Mouse (Mus musculus): ENCODE results near the gene Atp2b1. TPM values are rescaled to one million over a fixed set of nuclear protein-coding genes. Genes with fewer than 3 reads are reported as not detected.

Gene Atp2b1
- total RNA-seq, 1 experiment: 66.8 TPM

GRCm38 (mm10) chr10:99027462-99027861 lies 113.3 kb downstream of the Atp2b1 start:
- in situ Hi-C loops (cut with MboI; ENCODE audit: low sequenced_read_pairs in 2 of 2, unreplicated experiment in 2 of 2): no loop called here
- TF ChIP-seq MAFK (IDR thresholded peaks at IDR 0.05; ENCODE audit: insufficient read depth, low read depth, low read length) (no peak), ZC3H11A (IDR thresholded peaks at IDR 0.05; ENCODE audit: borderline replicate concordance, low read depth, low read length) (no peak), CHD2 (IDR thresholded peaks at IDR 0.05; ENCODE audit: low read depth, low read length) (no peak), ZNF384 (IDR thresholded peaks at IDR 0.05; ENCODE audit: low read depth, low read length) (no peak), HCFC1 (IDR thresholded peaks at IDR 0.05; ENCODE audit: borderline replicate concordance, insufficient read depth, low read length) (no peak)
- no peaks in the 10 kb centered on the region; the same call in 1 of the 2 replicates for H3K36me3 ChIP-seq (ENCODE audit: control insufficient read depth, insufficient read depth, low read length, poor library complexity, severe bottlenecking)
- H3K9ac ChIP-seq (ENCODE audit: insufficient read depth, low read depth, low read length, poor library complexity, severe bottlenecking): no peak overlapping the region
- no peak for DNase-seq (ENCODE audit: low read depth, low spot score)
- no peak overlapping the region for H3K27ac ChIP-seq (ENCODE audit: insufficient read depth, low read depth, low read length, poor library complexity, severe bottlenecking)
- no peaks in the 10 kb centered on the region for H3K4me1 ChIP-seq (ENCODE audit: control insufficient read depth in 2 of 2, insufficient read depth in 2 of 2, low read length in 2 of 2, poor library complexity in 1 of 2)
- H3K9me3 ChIP-seq (ENCODE audit: control insufficient read depth, insufficient read depth, low read depth, low read length): no peaks in the 10 kb centered on the region
- no peak overlapping the region for H3K4me3 ChIP-seq (ENCODE audit: insufficient read depth in 1 of 2, low read depth in 1 of 2, low read length in 2 of 2, poor library complexity in 1 of 2, severe bottlenecking in 1 of 2)

- no peak for DNase-seq (ENCODE audit: low read depth, low spot score)
- Histone ChIP-seq H3K9me3 (ENCODE audit: control insufficient read depth, insufficient read depth, low read depth, low read length) (no peaks in the 10 kb centered on the region), H3K36me3 (ENCODE audit: control insufficient read depth, insufficient read depth, low read length, poor library complexity, severe bottlenecking) (no peaks in the 10 kb centered on the region), H3K4me3 (ENCODE audit: insufficient read depth in 1 of 2, low read depth in 1 of 2, low read length in 2 of 2, poor library complexity in 1 of 2, severe bottlenecking in 1 of 2) (no peak overlapping the region), H3K9ac (ENCODE audit: insufficient read depth, low read depth, low read length, poor library complexity, severe bottlenecking) (no peak overlapping the region), H3K27ac (ENCODE audit: insufficient read depth, low read depth, low read length, poor library complexity, severe bottlenecking) (no peak overlapping the region), H3K4me1 (ENCODE audit: control insufficient read depth in 2 of 2, insufficient read depth in 2 of 2, low read length in 2 of 2, poor library complexity in 1 of 2) (no peaks in the 10 kb centered on the region)
- no peak for TF ChIP-seq HCFC1 (IDR thresholded peaks at IDR 0.05; ENCODE audit: borderline replicate concordance, insufficient read depth, low read length)
- no peak for TF ChIP-seq ZNF384 (IDR thresholded peaks at IDR 0.05; ENCODE audit: low read depth, low read length)
- no peak for TF ChIP-seq MAFK (IDR thresholded peaks at IDR 0.05; ENCODE audit: insufficient read depth, low read depth, low read length)
- TF ChIP-seq CHD2 (IDR thresholded peaks at IDR 0.05; ENCODE audit: low read depth, low read length): no peak
- no peak for TF ChIP-seq ZC3H11A (IDR thresholded peaks at IDR 0.05; ENCODE audit: borderline replicate concordance, low read depth, low read length)
- in situ Hi-C loops (cut with MboI; ENCODE audit: low sequenced_read_pairs in 2 of 2, unreplicated experiment in 2 of 2): no loop called here
Measured at GRCm38 (mm10) chr10:99029844-99030243, 115.6 kb downstream of the Atp2b1 start.

- in situ Hi-C loops (cut with MboI; ENCODE audit: low sequenced_read_pairs in 2 of 2, unreplicated experiment in 2 of 2): no loop called here
- Histone ChIP-seq H3K27ac (ENCODE audit: insufficient read depth, low read depth, low read length, poor library complexity, severe bottlenecking) (no peak overlapping the region), H3K9ac (ENCODE audit: insufficient read depth, low read depth, low read length, poor library complexity, severe bottlenecking) (no peak overlapping the region), H3K9me3 (ENCODE audit: control insufficient read depth, insufficient read depth, low read depth, low read length) (no peaks in the 10 kb centered on the region), H3K4me3 (ENCODE audit: insufficient read depth in 1 of 2, low read depth in 1 of 2, low read length in 2 of 2, poor library complexity in 1 of 2, severe bottlenecking in 1 of 2) (no peak overlapping the region), H3K4me1 (ENCODE audit: control insufficient read depth in 2 of 2, insufficient read depth in 2 of 2, low read length in 2 of 2, poor library complexity in 1 of 2) (0 out of 4 replicates have a peak, but pooled peaks cover 0 to 2% of the 10 kb centered on the region in 2 experiments), H3K36me3 (ENCODE audit: control insufficient read depth, insufficient read depth, low read length, poor library complexity, severe bottlenecking) (no peaks in the 10 kb centered on the region)
- TF ChIP-seq HCFC1 (IDR thresholded peaks at IDR 0.05; ENCODE audit: borderline replicate concordance, insufficient read depth, low read length): no peak
- no peak for TF ChIP-seq ZNF384 (IDR thresholded peaks at IDR 0.05; ENCODE audit: low read depth, low read length)
- TF ChIP-seq CHD2 (IDR thresholded peaks at IDR 0.05; ENCODE audit: low read depth, low read length): no peak
- no peak for TF ChIP-seq ZC3H11A (IDR thresholded peaks at IDR 0.05; ENCODE audit: borderline replicate concordance, low read depth, low read length)
- TF ChIP-seq MAFK (IDR thresholded peaks at IDR 0.05; ENCODE audit: insufficient read depth, low read depth, low read length): no peak
- DNase-seq (ENCODE audit: low read depth, low spot score): no peak
Measured at GRCm38 (mm10) chr10:99033830-99034828, 119.9 kb downstream of the Atp2b1 start.

- Histone ChIP-seq H3K27ac (ENCODE audit: insufficient read depth, low read depth, low read length, poor library complexity, severe bottlenecking) (no peak overlapping the region), H3K9me3 (ENCODE audit: control insufficient read depth, insufficient read depth, low read depth, low read length) (no peaks in the 10 kb centered on the region), H3K36me3 (ENCODE audit: control insufficient read depth, insufficient read depth, low read length, poor library complexity, severe bottlenecking) (no peaks in the 10 kb centered on the region), H3K4me3 (ENCODE audit: insufficient read depth in 1 of 2, low read depth in 1 of 2, low read length in 2 of 2, poor library complexity in 1 of 2, severe bottlenecking in 1 of 2) (no peak overlapping the region), H3K9ac (ENCODE audit: insufficient read depth, low read depth, low read length, poor library complexity, severe bottlenecking) (no peak overlapping the region), H3K4me1 (ENCODE audit: control insufficient read depth in 2 of 2, insufficient read depth in 2 of 2, low read length in 2 of 2, poor library complexity in 1 of 2) (0 out of 4 replicates have a peak, but pooled peaks cover 0 to 2% of the 10 kb centered on the region in 2 experiments)
- no peak for TF ChIP-seq ZC3H11A (IDR thresholded peaks at IDR 0.05; ENCODE audit: borderline replicate concordance, low read depth, low read length)
- no peak for DNase-seq (ENCODE audit: low read depth, low spot score)
- in situ Hi-C loops (cut with MboI; ENCODE audit: low sequenced_read_pairs in 2 of 2, unreplicated experiment in 2 of 2): no loop called here
Measured at GRCm38 (mm10) chr10:99037185-99038065, 123.2 kb downstream of the Atp2b1 start.

Measured in ES-E14 (cell line).